Mouse (Mus musculus) heart, postnatal 10 days (tissue): ENCODE results near the gene Oas1g. TPM values are rescaled to one million over a fixed set of nuclear protein-coding genes. Genes with fewer than 3 reads are reported as not detected.
"Not testable (repeated sequence)": the region's sequence is repeated elsewhere in the genome, so short reads cannot be mapped to it uniquely, and the experiment has no call there.

Experiments used
- DNase-seq, 2 experiments: peaks; one replicate each; pipeline ENCODE4 v3.0.0; 2021
- intact Hi-C: fragments of 180-260 bp; cut with DNase I; formaldehyde crosslinking; loops from one replicate; pipeline ENCODE4 v1.15.1; 2025
- total RNA-seq, 2 experiments: library from RNA; stranded (reverse); gene quantifications; 2 replicates each; pipeline ENCODE4 v1.2.3; 2021

The Oas1g gene
- total RNA-seq, 2 experiments from 2014 or later, result not detected

DNA sequence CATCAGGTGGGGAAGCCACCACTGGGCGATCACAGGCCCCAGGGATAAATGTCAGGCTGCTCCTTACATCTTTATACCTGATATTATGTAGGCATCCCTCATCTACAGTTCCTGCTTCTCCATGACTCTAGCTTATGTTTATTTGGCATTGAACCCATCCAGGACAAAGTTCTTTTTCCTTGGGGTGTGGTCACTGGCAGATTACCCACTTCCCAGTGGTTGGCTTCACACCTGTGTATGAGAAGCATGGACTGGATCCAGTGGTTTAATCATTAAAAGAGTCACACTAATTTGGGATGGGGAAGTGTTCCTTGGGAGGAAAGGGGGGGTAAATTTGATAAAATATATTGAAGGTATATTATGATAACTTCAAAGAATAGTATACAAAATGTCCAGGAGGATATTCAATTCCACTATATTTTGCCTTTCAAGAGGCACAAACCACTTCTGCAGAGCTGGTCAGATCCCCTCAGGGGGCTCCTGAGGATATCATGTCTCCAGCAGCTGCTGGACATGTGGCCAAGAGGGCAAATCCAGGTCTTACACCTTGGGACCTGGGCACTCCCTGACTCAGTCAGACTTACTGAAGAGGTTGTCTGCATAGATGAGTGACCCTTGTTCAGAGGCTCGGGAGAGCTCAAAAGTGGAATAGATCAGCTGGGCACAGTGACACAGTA is 4.3 kb upstream of the Oas1g start:
- DNase-seq, intact Hi-C loops: not testable (repeated sequence)

DNA sequence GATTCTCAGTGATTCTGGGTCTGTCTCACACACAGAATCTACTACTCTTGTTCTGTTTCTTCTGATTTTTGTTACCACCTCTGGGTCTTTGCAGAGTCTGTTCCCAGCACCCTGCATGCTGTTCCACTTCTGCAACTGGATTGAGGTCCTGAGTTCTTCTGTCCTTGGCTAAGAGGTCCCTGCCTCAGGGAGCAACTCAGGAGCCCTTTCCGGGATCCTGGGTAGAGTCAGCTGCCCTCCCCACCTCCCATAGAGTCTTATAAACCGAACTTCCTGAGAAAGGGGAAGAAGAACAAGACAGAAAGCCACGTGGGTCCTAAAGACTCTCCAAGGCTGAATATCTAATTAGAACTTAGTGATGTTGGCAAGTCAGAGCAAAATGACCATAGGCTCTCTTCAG is 3.6 kb upstream of the Oas1g start:
- intact Hi-C loops, result no loop called here
- no peak for DNase-seq

DNA sequence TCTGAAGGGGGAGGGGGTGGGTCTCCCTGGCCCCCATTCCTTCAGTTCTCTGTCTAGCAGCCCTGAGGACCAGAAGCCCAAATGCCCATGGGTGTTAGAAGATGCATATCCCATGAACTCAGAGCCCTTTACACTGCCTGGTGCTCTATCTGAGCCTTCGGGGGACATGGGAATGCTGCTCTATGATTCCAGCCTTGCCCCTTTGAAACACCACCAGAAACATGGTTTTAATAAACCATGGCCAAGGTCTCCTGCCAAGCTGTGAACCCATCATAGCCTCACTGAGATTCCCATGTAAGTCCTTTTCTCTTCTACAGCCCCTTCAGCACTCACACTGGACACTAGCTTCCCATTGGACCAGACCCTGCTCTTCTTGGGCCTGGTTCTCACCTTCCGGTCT is 2.6 kb upstream of the Oas1g start:
- DNase-seq, result no peak
- intact Hi-C loops, result no loop called here

DNA sequence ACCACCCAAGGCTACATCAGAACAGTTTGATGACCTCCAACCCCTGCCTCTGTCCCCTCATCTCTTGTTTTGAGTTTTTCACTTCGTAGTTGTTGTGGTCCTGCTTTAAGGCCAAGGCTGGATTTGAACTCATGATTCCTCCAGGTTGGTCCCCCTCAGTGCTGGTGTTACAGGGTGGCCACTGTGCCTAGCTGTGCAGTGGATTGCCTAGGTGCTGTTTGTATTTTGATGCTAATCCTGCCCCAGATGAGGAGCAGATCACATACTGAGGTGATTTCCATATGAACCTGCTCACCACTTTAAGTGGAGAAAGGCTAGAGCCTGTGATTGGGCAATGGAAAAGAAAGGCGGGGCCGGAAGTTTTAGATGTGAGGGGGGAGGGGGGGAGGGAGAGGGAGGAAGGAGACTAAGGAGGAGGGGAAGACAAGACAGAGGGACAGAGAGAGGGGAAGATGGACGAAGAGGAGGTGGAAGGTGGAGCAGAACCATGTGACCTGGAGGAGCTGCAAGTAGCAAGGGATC is 942 bp upstream of the Oas1g start:
- intact Hi-C loops, result loop anchor here (2.0 kb wide), 1 partner anchor 14 kb away; no protein-coding TSS in a partner anchor

DNA sequence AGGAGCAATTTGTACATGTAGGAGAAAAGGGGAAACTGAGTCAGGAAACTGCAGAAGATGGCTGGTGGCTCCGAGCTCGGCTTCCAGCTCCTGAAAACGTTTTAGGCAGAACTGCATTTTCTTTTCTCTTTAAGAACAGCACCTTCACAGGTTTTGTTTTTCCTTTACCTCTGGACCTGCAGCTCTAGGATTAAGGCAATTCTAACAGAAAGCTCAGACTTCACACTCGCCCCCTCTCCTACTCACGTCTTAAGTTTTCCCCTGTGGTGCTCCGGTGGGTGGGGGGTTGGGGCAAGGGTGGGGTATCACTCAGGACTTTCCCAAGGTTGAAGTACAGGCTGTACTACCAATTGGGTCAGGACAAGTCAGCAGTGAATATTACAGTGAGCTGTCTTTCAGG is 418 bp upstream of the Oas1g start:
- intact Hi-C loops, result loop anchor here (2.0 kb wide), 1 partner anchor 15 kb away; no protein-coding TSS in a partner anchor
- no peak for DNase-seq

More for the DNA sequence above, 942 bp upstream of the Oas1g start:
- not testable (repeated sequence) for DNase-seq

DNA sequence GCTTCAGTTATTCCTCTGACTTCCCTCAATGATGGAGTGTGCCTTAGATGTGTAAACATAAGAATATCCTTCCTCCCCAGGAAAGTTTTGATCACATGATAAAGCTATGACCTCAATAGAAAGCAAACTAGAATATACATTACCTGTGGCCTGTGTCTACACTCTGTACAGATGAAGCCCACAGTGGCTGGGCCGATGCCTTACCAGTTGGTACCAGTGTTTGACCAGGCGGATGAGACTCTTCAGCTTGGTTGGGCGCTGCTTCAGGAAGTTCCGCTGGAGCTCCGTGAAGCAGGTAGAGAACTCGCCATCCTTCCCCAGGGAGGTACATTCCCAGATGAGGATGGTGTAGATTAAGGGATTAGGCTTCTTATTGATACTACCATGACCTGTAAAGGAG is 5.7 kb downstream of the Oas1g start:
- DNase-seq, intact Hi-C loops: not testable (repeated sequence)

DNA sequence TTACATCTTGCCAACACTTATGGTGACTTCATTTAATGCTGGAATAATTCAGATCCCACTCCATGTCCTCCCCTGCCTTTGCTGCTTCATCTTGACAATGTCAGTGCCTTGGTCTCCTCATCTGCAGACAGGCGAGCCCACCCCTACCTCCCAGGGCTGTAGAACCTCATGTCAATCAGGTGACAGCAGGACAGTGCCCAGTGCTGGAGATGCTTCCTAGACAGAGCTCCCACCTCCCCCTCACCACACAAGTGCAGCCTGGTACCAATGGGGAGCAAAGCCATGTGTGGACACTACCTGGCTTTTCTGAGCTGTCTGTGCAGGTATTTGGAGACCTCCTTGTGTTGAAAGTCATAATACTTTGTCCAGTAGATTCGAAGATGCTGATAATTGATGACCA is 8.6 kb downstream of the Oas1g start:
- intact Hi-C loops, result loop anchor here (1.0 kb wide), 1 partner anchor 19 kb away; no protein-coding TSS in a partner anchor
- not testable (repeated sequence) for DNase-seq

DNA sequence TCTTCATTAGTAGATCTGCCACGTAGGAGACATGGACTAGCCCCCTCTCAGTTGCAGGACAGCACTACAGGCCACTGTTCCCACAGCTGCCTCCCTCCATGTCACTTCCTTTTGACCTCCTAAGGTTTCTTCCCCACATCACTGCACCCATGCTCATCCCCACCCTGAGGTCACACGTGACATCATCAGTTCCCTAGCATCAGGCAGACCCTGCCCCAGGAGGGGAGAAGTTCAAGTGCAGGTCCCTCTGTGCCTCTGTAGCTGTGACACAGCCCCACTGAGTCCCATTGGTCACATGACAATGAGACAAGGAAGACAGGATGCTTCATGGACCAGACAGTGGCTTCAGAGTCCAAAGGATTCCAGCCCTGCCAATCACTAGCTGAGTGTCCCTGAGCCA is 10.0 kb downstream of the Oas1g start:
- DNase-seq, intact Hi-C loops: not testable (repeated sequence)

DNA sequence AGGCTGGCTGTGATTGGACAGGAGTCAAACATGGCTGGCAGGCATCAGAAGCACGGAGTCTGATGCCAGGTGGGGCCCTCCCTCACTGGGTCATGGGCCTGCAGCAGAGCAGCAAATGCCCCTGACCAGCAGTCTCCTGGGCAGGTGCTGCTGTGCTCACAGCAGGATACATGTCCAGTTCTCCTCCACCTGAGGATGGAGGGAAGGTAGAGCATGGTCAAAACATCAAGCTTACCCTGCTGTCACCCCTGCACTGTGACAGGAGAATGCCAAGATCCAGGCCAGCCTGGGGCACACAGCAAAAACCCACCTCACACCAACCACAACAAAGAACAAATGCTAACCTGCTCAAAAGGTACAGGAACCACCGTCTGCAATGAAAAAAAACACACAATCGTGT is 10.6 kb downstream of the Oas1g start:
- DNase-seq, intact Hi-C loops: not testable (repeated sequence)

DNA sequence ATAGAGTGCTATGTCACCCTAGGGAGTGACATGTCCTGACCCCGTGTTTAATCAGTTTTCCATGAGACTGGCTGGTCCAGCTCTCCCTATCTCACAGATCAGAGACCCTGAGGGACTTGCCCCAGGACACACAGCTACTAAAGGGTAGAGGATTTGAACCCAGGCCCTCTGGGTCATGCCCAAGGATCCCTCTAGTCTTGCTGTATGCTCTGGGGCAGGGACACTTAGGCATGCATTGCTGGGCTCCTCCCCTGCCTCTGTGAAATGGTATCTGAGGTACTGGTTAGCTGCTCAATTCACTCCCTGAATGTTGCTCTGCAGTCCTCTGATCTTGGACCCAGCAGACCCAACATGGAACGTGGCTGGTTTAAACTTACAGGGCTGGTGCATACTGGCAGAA is 15.9 kb downstream of the Oas1g start:
- intact Hi-C loops, result no loop called here
- no peak for DNase-seq

DNA sequence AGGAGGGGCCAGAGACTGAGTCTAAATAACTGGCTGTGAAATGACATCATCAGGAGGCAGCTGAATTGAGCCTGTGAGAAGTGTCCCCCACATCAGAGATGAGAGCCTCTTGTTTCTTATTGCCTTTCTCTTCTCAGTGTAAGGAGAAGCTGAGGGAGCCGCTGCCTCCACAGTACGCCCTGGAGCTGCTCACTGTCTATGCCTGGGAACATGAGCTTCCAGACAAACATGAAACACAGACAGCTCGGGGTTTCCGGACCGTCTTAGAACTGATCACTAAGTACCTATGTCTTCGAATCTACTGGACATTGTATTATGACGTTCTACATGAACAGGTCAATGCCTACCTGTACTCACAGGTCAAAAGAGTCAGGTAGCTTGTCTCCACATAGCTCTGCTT is 16.6 kb downstream of the Oas1g start:
- intact Hi-C loops, result no loop called here
- DNase-seq, result no peak

DNA sequence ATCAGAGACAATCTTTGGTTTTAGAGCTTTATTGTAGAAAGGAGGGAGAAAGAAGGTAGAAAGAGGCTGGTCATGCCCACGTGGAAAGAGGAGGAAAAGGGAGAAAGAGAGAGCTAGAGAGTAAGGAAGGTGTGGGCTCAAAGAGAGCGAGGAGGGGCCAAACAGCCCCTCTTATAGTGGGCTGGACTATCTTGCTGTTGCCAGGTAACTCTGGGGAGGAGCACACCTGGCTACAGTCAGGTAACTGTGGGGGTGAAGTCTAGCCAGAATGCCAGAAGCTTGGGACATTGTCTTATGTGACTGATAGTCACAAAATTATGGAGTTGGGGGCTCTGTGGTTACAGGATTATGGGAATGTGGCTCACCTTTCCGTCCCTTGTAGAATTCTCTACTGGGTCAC is 17.3 kb downstream of the Oas1g start:
- no peak for DNase-seq
- intact Hi-C loops, result no loop called here

DNA sequence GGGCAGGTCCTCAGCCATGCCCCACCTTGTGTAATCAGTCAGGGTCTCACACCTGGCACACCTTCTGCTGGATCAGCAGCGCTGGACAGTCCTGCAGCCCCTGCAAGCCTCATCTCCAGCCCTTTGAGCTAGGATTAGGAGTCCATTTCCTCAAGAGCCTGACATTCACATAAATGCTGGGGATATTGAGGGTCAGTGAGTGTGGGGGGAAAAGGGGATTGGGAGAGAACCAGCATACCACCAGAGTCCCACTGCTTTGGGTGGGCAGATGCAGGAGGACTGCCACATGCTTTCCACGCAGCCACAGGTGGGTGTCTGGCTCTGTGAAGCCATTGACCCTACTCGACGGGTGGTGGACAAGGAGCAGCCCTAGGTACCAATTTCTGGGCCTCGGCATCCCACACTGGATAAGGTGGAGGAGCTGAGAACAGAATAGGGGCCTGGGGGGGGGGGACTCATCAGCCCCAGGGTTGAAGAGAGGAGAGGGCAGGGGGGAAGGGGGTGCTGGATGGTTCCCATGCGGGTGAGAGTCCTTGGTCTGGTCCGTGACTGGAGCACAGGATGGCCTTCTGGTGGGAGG is 17.9 kb downstream of the Oas1g start:
- intact Hi-C loops, result no loop called here
- DNase-seq, result no peak

DNA sequence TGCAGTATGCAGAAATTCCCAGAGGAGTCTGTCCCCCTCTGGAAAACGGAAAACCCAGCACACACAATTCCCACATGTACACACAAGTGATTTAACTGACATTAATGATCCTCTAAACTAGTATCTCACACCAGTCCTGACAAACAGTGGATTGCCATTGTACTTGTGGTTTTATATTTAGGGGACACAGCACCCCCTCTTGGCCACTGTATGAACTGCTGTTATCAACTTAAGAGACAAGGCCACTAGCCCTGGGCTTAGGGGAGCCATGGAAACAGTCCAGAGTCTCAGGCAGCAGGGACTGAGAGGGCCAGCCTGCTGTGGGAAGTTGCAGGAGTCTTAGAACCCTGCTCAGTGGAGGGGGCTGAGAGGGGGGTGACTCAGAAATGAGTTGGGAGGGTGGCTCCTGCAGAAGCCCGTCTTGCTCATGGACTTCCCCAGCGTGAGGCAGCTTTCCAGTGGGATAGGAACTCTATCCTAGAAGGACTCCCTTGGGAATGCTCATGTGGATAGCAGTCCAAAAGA is 22.0 kb downstream of the Oas1g start:
- DNase-seq, result peak in 1 of 2 experiments; percentile 13
- intact Hi-C loops, result no loop called here

DNA sequence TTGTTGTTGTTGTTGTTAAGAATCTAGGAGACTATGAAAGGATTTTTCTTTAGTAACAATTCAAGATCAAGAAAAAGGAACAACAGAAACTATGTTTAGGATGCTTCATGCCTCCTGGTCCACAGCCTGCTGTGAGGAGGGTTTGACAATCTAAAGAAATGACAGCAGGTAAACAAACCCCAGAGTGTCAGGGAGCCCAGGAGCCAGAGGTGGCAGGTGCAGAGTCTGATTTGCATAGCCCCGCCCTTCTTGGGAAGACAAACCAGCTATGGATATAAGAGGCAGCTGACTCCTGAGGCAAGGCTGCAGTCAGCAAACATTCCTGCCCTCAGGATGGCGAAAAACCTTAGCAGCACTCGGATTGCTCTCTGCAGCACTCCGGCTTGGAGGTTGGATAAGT is 26.3 kb downstream of the Oas1g start, which contains the start of gene Oas1h:
TSS of gene Oas1h (plus strand) at position 301 of the 400 bp plus-strand sequence.
- no peak for DNase-seq

DNA sequence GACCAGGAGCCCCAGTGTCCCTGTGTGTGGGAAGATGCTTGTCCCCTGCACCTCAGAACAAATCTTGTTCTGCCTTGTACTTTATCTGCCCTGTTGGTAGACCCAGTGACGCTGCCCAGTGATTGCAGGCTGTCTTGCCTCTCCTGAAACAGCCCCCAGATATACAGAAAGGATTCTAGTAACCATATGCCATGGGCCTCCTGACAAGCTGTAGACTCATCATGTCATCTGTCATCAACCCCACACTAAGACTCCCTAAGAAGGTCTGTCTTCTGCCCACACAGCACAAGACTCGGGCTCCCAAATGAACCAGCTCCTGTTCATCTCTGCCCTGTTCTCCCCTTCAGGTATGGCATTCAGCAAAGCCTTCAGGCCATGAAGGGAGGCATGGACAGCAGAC is 28.2 kb downstream of the Oas1g start:
- no peak for DNase-seq
- intact Hi-C loops, result no loop called here

More for the DNA sequence above, 26.3 kb downstream of the Oas1g start, which contains the start of gene Oas1h:
- intact Hi-C loops, result no loop called here

DNA sequence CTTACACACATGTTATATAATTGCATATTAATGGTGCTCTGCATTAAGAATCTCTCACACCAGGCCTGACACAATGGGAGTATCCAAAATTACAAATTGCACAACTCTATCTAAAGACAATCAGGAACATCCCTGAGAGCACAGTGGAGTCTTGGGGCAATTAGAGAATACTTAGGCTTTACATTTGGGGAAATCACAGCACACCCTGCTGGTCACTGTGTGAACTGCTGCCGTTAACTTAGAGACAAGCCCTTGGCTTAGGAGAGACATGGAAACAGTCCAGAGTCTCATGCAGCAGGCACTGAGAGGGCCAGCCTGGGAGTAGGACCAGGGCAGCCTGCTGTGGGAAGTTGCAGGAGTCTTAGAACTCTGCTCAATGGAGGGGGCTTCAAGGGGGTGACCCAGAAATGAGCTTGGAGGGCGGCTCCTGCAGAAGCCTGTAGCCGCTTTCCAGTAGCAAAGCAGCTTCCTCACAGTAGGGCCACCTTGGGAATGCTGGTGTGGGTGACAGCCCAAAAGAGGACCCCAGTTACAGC is 37.7 kb downstream of the Oas1g start:
- peak; percentile 33 to 47 for DNase-seq

DNA sequence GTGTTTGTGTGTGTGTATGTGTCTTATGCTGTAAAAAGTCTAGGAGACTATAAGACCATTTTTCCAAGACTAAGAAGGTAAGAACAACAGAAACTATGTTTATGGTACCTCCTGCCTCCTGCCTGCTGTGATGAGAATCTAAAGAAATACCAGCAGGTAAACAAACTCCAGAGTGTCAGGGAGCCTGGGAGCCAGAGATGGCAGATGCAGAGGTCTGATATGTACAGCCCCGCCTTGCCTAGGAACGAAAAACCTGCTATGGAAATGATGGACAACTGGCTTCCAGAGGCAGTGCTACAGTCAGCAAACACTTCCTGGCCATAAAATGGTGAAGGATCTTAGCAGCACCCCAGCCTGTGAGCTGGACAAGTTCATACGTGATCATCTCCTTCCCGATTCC is 40.3 kb downstream of the Oas1g start, which contains the start of gene Oas1f:
TSS of gene Oas1f (plus strand) at position 301 of the 400 bp plus-strand sequence.
- intact Hi-C loops, result loop anchor here (5.0 kb wide), 1 partner anchor 40 kb away; no protein-coding TSS in a partner anchor
- no peak for DNase-seq

More for the DNA sequence above, 37.7 kb downstream of the Oas1g start:
- intact Hi-C loops, result loop anchor here (5.0 kb wide), 1 partner anchor 42 kb away; no protein-coding TSS in a partner anchor

DNA sequence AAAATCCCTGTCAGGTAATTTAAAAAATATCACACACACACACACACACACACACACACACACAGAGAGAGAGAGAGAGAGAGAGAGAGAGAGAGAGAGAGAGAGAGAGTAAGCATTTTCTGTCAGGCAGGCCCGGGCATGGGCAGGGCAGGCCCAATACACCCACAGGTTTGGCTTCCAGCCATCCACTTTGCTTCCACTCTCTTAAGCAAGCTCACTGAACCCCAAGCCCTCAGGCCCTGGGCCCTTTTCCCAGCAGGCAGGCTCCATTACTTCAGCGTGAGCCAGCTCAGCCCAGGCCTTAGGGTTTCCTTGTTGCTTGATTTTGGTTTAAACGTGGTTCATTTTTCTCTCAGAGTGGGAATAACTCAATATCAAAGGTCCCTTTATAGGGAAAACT is 42.7 kb downstream of the Oas1g start:
- intact Hi-C loops, result loop anchor here (5.0 kb wide), 1 partner anchor 37 kb away; no protein-coding TSS in a partner anchor
- DNase-seq, result peak; percentile 52 to 55

DNA sequence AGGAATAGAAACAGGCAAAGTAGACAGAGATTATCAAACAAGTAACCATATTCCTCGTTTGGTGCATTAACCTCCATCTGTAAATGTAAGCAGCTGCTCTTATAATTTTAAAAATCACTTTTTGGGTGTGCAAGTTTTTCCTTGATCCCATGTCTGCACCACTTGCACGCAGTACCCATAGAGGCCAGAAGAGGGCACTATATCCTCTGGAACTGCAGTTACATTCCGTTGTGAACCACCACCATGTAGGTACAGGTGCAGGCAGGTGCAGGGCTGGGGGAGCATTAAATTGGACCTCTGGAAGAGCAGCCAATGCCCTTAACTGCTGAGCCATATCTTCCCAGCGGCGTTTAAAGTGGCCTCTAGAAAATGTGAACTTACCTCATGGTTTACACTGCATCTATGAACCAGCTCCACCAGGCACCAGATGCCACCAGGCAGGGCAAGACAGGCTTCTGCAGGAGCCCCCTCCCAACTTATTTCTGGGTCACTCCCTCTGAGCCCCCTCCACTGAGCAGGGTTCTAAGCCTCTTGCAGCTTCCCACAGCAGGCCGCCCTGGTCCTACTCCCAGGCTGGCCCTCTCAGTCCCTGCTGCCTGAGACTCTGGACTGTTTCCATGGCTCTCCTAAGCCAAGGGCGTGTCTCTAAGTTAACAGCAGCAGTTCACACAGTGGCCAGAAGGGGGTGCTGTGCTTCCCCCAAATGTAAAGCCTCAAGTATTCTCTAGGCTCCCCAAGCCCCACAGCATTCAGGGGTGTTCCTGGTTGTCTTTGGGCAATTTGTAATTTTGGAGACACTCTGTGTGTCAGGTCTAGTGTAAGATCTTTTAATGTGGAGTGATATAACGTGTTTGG is 50.5 kb downstream of the Oas1g start:
- intact Hi-C loops, result no loop called here
- peak; percentile 23 to 54 for DNase-seq
